Mouse (Mus musculus) myocyte (in vitro differentiated cells): ENCODE data around the gene Aldh16a1. TPM values are rescaled to one million over a fixed set of nuclear protein-coding genes. Genes with fewer than 3 reads are reported as not detected.
A peak's percentile ranks its signal among the peaks of the same experiment; 100 is the strongest.

Experiments used
- H3K27me3 ChIP-seq: one replicate; pipeline ENCODE4 v1.6.1; 2011; ENCODE audit not compliant: control insufficient read depth, insufficient read depth, insufficient read length
- H3K36me3 ChIP-seq: one replicate; pipeline ENCODE4 v1.6.1; 2011; ENCODE audit not compliant: control insufficient read depth, insufficient read depth
- H3K4me2 ChIP-seq: one replicate; pipeline ENCODE4 v1.6.1; 2011; ENCODE audit warnings: low read depth, control low read depth
- H3K4me3 ChIP-seq: one replicate; pipeline ENCODE4 v1.5.1; 2011; ENCODE audit warnings: mild to moderate bottlenecking, control low read depth, moderate library complexity
- H3K79me2 ChIP-seq: one replicate; pipeline ENCODE4 v1.6.1; 2011; ENCODE audit not compliant: control insufficient read depth, insufficient read depth
- H3ac ChIP-seq: one replicate; pipeline ENCODE4 v1.6.1; 2011; ENCODE audit not compliant: control insufficient read depth, insufficient read length
- CEBPB ChIP-seq: IDR thresholded peaks from 2 replicates; pipeline ENCODE4 v1.6.1; 2011; ENCODE audit warnings: mild to moderate bottlenecking, moderate library complexity; ENCODE audit not compliant: poor library complexity, insufficient read depth, severe bottlenecking
- E2F4 ChIP-seq: IDR thresholded peaks from one replicate; pipeline ENCODE4 v1.6.1; 2011; ENCODE audit warnings: mild to moderate bottlenecking, control low read depth, moderate library complexity; ENCODE audit not compliant: insufficient read depth
- MAX ChIP-seq: IDR thresholded peaks from one replicate; pipeline ENCODE4 v1.6.1; 2011; ENCODE audit warnings: low read depth, mild to moderate bottlenecking, control low read depth
- MYOD1 ChIP-seq, 3 experiments: IDR thresholded peaks; one replicate each; pipeline ENCODE4 v1.6.1; 2011; ENCODE audit warnings: control low read depth in 2 of 3, low read depth in 2 of 3, mild to moderate bottlenecking in 2 of 3, moderate library complexity in 1 of 3; ENCODE audit not compliant: insufficient read length in 2 of 3, control insufficient read depth in 1 of 3
- MYOG ChIP-seq, 3 experiments: IDR thresholded peaks; one replicate each; pipeline ENCODE4 v1.6.1; 2011; ENCODE audit warnings: control low read depth in 2 of 3, low read depth in 2 of 3, mild to moderate bottlenecking in 2 of 3; ENCODE audit not compliant: insufficient read length in 2 of 3, control insufficient read depth in 1 of 3, insufficient read depth in 1 of 3
- POLR2A ChIP-seq: IDR thresholded peaks from one replicate; pipeline ENCODE4 v1.6.1; 2011; ENCODE audit warnings: low read depth, mild to moderate bottlenecking, control low read depth, moderate library complexity; ENCODE audit not compliant: insufficient read length
- POLR2AphosphoS2 ChIP-seq: IDR thresholded peaks from one replicate; pipeline ENCODE4 v1.6.1; 2011; ENCODE audit warnings: low read depth, control low read depth; ENCODE audit not compliant: insufficient read length
- REST ChIP-seq: IDR thresholded peaks from one replicate; pipeline ENCODE4 v1.6.1; 2011; ENCODE audit warnings: mild to moderate bottlenecking, control low read depth, moderate library complexity; ENCODE audit not compliant: insufficient read depth, insufficient read length
- SRF ChIP-seq: IDR thresholded peaks from one replicate; pipeline ENCODE4 v1.6.1; 2011; ENCODE audit warnings: low read depth; ENCODE audit not compliant: control insufficient read depth, insufficient read length
- TCF12 ChIP-seq: IDR thresholded peaks from one replicate; pipeline ENCODE4 v1.6.1; 2011; ENCODE audit warnings: mild to moderate bottlenecking, control low read depth; ENCODE audit not compliant: poor library complexity, insufficient read depth, severe bottlenecking
- TCF3 ChIP-seq: IDR thresholded peaks from one replicate; pipeline ENCODE4 v1.6.1; 2011; ENCODE audit warnings: low read depth, control low read depth; ENCODE audit not compliant: insufficient read length
- USF1 ChIP-seq: IDR thresholded peaks from one replicate; pipeline ENCODE4 v1.6.1; 2011; ENCODE audit warnings: low read depth, mild to moderate bottlenecking, control low read depth, moderate library complexity
- polyA plus RNA-seq: library from polyadenylated mRNA; unstranded; fragments of >200 nt; fragmentation: generic; extraction: Trizol; gene quantifications from one replicate; pipeline ENCODE4 v1.2.1, GENCODE M21; 2012; ENCODE audit warnings: missing spikeins

Aldh16a1 gene
- polyA plus RNA-seq, 1 experiment: 29.0 TPM

DNA sequence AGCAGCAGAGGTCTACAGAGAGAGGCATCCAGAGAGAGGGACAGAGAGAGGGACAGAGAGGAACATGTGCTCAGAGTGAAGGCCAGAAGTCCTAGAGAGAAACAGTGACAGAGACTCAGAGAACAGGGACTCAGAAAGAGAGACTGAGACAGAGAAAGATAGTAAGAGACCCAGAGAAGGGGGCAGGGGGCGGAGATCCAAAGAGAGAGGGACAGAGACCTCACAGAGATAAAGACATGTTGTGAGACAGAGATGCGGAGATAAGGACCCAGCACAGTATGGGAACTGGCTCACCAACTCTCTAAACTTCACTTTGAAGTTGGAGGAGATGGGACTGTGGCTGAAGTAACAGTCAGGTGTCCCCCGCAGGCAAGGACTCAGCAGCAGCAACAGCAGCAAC, 19.0 kb downstream of the Aldh16a1 start:
- TF ChIP-seq USF1 (no peak), SRF (no peak), REST (no peak), MAX (no peak), POLR2A (no peak), CEBPB (no peak), MYOG (IDR thresholded peaks at IDR 0.05; ENCODE audit: control insufficient read depth in 1 of 3, insufficient read depth in 1 of 3, insufficient read length in 2 of 3, low read depth in 2 of 3) (no peak), POLR2AphosphoS2 (no peak), TCF12 (no peak), MYOD1 (IDR thresholded peaks at IDR 0.05; ENCODE audit: control insufficient read depth in 1 of 3, insufficient read length in 2 of 3, low read depth in 2 of 3) (no peak), TCF3 (no peak), E2F4 (no peak)
- no peak overlapping the region for H3ac ChIP-seq
- no peaks in the 10 kb centered on the region for H3K36me3 ChIP-seq
- H3K27me3 ChIP-seq: no peaks in the 10 kb centered on the region
- peak overlapping the region; percentile 28 for H3K4me3 ChIP-seq
- no peaks in the 10 kb centered on the region for H3K79me2 ChIP-seq
- H3K4me2 ChIP-seq: peak overlapping the region; percentile 84

DNA sequence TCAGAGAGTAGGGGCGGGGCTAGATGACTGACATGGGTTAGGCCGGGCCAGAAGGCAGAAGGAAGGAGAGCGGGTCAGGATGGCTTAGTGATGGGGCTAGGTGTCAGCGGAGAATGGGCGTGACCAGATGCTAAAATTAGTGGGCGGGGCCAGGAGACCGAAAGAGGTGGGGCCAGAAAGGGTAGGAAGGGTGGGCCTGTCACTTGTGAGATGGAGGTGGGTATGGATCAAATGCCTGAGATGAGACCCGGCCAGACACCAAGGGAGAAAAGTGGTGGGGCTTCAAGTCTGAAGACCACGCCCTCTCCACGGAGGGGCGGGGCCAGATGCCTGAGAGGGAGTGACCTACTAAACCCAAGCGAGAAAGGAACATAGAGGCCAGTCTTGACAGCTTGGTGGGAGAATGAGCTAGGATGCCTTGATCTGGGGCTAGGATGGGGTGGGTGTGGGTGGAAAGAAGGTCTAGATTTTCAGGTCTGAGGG, 19.8 kb downstream of the Aldh16a1 start:
- no peak overlapping the region for H3ac ChIP-seq
- H3K36me3 ChIP-seq: no peaks in the 10 kb centered on the region
- H3K4me3 ChIP-seq: peak overlapping the region; percentile 28
- H3K4me2 ChIP-seq: peak overlapping the region; percentile 84
- no peaks in the 10 kb centered on the region for H3K79me2 ChIP-seq
- TF ChIP-seq E2F4 (no peak), TCF3 (no peak), CEBPB (no peak), REST (no peak), POLR2A (no peak), SRF (no peak), POLR2AphosphoS2 (no peak), USF1 (no peak), MYOG (IDR thresholded peaks at IDR 0.05; ENCODE audit: control insufficient read depth in 1 of 3, insufficient read depth in 1 of 3, insufficient read length in 2 of 3, low read depth in 2 of 3) (no peak), TCF12 (no peak), MAX (no peak), MYOD1 (IDR thresholded peaks at IDR 0.05; ENCODE audit: control insufficient read depth in 1 of 3, insufficient read length in 2 of 3, low read depth in 2 of 3) (no peak)
- no peaks in the 10 kb centered on the region for H3K27me3 ChIP-seq

DNA sequence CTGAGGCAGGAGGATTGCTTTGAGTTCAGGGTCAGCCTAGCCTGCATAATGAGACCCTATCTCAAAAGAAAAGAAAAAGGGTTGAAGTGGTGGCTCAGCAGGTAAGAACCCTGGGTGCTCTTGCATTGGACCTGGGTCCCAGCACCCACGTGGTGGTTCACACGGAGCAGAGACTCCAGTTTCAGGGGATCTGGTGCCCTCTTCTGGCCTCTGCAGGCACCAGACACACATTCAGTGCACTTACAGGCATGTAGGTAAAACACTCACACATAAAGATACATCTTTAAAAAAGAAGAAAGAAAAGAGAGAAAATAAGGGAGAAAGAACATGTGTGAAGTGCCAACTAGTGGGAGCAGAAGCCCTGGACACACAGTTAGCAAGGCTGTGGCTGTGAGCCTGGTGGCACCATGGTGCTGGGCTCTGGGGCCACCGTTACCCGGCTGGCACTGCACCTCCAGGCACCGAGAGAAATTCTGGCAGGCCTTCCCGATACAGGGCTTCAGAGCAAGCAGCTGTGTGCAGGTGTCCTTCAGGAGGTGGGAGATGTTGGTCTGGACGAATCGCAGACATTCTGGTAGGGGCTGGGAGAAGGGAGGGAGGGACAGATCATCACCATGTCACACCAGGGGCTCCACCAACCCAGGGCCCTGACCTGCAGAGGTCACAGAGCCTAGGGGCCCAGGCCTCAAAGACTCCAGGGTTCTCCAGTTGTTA, 20.8 kb downstream of the Aldh16a1 start:
- Histone ChIP-seq H3K4me3 (no peak overlapping the region), H3K79me2 (no peaks in the 10 kb centered on the region), H3K27me3 (no peaks in the 10 kb centered on the region), H3K4me2 (no peak overlapping the region), H3K36me3 (no peaks in the 10 kb centered on the region), H3ac (no peak overlapping the region)
- no peak for TF ChIP-seq USF1
- no peak for TF ChIP-seq POLR2AphosphoS2
- TF ChIP-seq POLR2A: no peak
- TF ChIP-seq MYOD1 (IDR thresholded peaks at IDR 0.05; ENCODE audit: control insufficient read depth in 1 of 3, insufficient read length in 2 of 3, low read depth in 2 of 3): no peak
- TF ChIP-seq CEBPB: no peak
- no peak for TF ChIP-seq E2F4
- no peak for TF ChIP-seq REST
- TF ChIP-seq MAX: no peak
- no peak for TF ChIP-seq MYOG (IDR thresholded peaks at IDR 0.05; ENCODE audit: control insufficient read depth in 1 of 3, insufficient read depth in 1 of 3, insufficient read length in 2 of 3, low read depth in 2 of 3)
- TF ChIP-seq TCF12: no peak
- TF ChIP-seq SRF: no peak
- no peak for TF ChIP-seq TCF3

- Histone ChIP-seq H3K36me3 (peaks cover 4% of the 10 kb centered on the region), H3K4me2 (no peak overlapping the region), H3K79me2 (peaks cover 16% of the 10 kb centered on the region), H3K4me3 (no peak overlapping the region), H3K27me3 (no peaks in the 10 kb centered on the region), H3ac (no peak overlapping the region)
- TF ChIP-seq USF1: no peak
- no peak for TF ChIP-seq CEBPB
- no peak for TF ChIP-seq POLR2AphosphoS2
- no peak for TF ChIP-seq SRF
- no peak for TF ChIP-seq POLR2A
- no peak for TF ChIP-seq MYOD1 (IDR thresholded peaks at IDR 0.05; ENCODE audit: control insufficient read depth in 1 of 3, insufficient read length in 2 of 3, low read depth in 2 of 3)
- no peak for TF ChIP-seq MYOG (IDR thresholded peaks at IDR 0.05; ENCODE audit: control insufficient read depth in 1 of 3, insufficient read depth in 1 of 3, insufficient read length in 2 of 3, low read depth in 2 of 3)
- TF ChIP-seq TCF12: no peak
- no peak for TF ChIP-seq TCF3
- TF ChIP-seq REST: no peak
- TF ChIP-seq E2F4: no peak
- no peak for TF ChIP-seq MAX
These were observed 22.5 kb downstream of the Aldh16a1 start for GRCm38 (mm10) chr7:45131850-45132249.
